Mouse (Mus musculus) kidney, adult 8-10 months (tissue): ENCODE data around the gene Nfe2l2.
"Not testable (repeated sequence)": the region's sequence is repeated elsewhere in the genome, so short reads cannot be mapped to it uniquely, and the experiment has no call there.

Source experiments
- DNase-seq, 2 experiments: peaks; one replicate each; pipeline ENCODE4 v3.0.0; 2022

The Nfe2l2 gene

GRCm38 (mm10) chr2:75713083-75713482 lies 8.6 kb upstream of the Nfe2l2 start:
- no peak for DNase-seq

GRCm38 (mm10) chr2:75707420-75707819 lies 3.0 kb upstream of the Nfe2l2 start:
- no peak for DNase-seq

DNA sequence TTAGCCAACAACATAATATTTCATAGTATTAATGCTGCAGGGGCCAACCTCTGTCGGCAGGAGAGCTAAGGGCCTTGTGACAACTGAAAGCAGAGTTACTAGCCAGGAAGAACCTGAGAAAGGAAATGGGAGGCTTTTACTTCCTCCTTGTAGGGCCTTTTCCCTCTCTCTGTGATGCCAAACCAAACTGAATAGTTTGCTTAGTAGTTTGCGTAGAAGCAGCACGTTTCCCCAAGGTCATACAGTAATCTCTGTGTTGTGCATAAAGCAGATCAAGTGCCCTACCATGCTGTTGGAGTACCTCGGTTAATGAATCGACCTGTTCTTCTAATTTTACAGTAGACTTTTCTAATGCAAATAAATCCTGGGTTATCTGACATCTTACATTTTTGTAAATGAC lies 2.0 kb upstream of the Nfe2l2 start:
- DNase-seq, result no peak

- DNase-seq, result peak; percentile 75 to 76
Measured at GRCm38 (mm10) chr2:75705162-75705752, 816 bp upstream of the Nfe2l2 start.

- peak; percentile 95 to 96 for DNase-seq
Measured at GRCm38 (mm10) chr2:75703375-75704181, 863 bp downstream of the Nfe2l2 start.

DNA sequence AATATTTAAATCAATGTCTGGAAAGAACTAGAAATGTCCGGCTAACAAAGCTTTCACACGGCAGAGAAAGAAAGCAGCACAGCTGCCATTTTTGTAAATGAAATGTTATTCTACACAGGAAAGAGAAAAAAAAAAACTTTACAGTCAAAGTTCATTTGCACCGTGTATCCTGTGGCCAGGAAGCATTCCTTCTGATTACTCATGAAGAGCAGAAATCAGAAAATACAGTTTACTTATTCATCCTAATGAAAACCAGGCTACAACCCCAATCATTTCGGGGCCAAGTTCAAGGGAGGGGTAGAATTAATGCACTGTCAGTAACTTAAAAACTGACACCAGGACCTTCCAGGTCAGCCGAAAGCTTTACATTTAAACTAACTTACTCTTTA lies 1.9 kb downstream of the Nfe2l2 start:
- DNase-seq, result peak; percentile 54 to 75

- DNase-seq, result no peak
Measured at GRCm38 (mm10) chr2:75701822-75702587, 2.4 kb downstream of the Nfe2l2 start.

GRCm38 (mm10) chr2:75701207-75701606 lies 3.2 kb downstream of the Nfe2l2 start:
- DNase-seq, result no peak

- DNase-seq, result no peak
Measured at GRCm38 (mm10) chr2:75700543-75700942, 3.9 kb downstream of the Nfe2l2 start.

GRCm38 (mm10) chr2:75698874-75699273 lies 5.6 kb downstream of the Nfe2l2 start:
- no peak for DNase-seq

GRCm38 (mm10) chr2:75698007-75698406 lies 6.4 kb downstream of the Nfe2l2 start:
- no peak for DNase-seq

DNA sequence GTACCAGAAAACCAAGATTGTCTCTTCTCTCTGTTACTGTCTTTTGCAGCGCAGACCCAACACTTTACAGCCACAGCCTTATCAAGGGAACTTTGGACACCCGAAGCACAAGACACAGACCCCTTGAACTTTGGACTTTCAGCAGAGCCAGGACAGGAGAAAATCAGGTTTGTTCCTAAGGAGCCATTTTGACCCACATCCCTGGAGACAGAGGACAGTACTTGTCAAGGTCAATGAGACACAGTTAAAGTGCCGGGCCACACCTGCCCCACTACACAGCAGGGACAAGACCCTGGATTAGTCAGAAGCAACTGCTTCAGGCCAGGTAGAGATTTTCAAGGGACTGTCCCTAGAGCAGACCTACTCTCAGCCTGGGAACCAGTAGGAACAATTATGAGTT lies 7.2 kb downstream of the Nfe2l2 start:
- DNase-seq, result peak in 1 of 2 experiments; percentile 40

DNA sequence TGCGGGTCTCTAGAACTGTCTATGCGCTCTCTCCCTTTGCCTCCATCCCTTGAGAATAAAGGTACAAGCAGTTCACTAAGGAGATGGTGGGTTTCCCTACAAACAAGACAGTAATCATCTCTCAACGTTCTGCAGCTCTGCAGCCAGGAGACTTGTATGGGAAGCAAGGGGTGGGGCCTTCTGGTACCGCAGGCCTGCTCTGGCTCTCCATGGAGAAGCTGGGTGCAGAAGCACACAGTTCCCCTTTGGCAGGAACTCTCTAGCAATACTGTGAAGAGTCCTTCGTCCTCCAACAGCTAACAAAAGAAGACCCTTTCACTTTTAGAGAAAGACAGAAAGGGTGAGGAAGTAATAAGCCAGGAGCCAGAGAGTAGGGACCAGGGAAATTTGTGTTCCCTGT lies 8.1 kb downstream of the Nfe2l2 start:
- no peak for DNase-seq

DNA sequence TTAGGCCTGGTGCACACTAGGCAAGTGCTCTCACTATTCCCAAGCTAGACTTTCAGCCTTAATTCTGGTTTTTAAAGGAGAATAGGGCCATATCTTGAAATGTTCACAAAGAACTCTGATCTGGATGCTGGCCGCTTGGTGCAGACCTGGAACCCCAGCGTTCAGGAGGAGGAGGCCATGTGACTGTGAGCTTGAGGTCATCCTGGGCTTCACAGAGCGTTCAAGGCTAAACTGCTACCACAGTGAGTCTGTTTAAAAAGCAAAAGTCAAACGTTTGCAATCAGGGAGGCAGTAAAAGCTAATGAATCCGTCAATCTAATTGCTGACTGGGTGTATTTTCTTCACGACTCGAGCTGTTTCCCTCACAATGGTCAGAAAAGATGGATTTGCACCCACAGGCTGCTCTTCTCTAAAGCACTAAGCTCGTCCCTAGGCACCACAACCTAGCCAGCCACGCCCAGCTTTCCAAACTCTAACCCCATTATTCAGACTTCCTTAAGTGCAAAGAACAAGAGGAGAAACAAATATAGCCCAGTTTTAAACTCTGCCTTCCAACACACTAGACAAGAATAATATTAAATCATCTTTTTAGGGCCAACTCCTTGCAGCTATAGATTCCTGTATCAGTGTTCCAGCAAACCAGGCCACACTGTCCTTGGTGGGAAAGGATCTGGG lies 8.6 kb downstream of the Nfe2l2 start:
- DNase-seq, result no peak

DNA sequence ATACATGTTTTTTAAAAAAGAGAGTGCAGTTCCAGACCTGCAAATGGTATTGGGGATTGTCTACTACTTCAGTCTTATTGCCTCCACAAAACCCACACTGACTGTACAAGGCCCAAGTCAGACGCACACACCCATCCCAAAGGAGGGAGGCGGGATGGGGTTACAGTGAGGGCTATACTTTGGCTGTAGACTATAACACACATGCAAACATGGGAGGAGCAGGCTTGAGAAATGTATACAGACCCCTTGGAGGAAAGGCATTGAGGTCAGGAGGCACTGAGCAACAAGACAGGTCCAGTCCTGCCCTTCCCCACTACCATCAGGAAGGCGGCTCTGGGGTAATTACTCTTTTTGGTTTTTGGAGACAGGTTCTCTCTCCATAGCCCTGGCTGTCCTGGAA lies 9.5 kb downstream of the Nfe2l2 start:
- not testable (repeated sequence) for DNase-seq

GRCm38 (mm10) chr2:75692369-75692768 lies 12.1 kb downstream of the Nfe2l2 start:
- peak in 1 of 2 experiments; percentile 1 for DNase-seq

DNA sequence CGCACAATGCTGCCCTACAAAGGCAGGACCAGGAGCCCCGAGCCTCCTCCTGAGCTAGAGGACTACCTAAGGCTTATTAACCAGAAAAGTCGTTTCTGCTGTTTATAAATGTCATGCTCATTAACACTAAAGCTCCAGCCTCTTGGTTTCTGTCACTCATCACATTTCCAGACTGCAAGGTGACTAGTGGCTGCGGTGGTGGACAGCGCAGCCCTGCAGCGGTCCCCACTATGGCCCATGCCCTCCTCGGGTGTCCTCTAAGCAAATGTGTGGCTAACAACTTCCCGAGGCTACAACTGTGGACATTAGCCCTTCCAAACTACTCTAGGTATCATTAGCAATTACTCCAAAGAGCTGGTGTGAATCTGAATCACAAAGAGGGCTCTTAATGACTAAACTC lies 13.1 kb downstream of the Nfe2l2 start:
- DNase-seq, result no peak

DNA sequence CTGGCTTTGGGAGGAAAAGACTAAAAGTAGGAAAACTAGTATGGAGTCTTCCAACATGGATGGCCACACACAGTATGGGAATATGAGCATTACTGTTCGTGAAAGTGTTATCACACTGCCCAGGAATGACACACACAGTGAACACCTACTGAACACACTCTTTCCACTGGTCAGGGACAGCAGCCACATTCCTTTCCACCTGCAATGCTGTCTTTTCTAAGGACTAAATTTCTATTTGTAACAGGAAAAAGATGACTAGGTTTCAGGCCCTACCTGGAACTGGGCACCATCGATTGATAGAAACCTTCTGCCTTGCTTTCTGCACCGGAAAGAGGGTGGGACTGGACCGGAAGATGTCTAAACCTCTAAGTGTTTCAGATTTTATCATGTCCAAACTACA lies 13.8 kb downstream of the Nfe2l2 start:
- DNase-seq, result no peak

DNA sequence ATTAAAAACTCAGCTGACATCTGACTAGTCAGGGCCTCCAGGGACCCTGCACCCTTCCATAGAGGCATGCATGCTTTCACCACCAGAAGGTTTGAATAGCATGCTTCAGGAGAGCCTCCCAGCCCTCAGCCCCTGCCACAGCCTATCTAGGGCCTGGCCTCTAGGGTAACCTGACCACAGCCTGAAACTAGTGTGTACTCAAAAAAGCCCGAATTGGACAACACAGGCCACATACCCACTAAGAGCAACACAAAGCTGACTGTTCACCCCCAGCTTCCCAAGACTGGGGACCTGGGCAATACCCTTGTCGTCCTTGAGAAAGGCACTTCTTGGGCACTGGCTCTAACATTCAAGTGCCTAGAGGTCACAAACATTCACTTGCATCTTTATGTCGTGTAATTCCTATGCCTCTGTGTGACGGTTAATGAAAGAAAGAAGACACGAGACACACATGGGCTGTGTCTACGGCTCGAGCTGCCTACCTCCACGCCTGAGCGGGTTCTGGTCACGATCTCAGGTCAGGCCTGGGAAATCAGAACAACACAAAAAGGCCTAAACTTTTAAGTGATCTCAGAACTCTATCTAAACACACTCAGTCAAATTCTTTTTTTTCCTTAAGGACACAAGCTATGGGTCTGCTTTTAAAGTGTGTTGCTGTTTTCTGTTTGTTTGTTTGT lies 14.8 kb downstream of the Nfe2l2 start:
- no peak for DNase-seq

GRCm38 (mm10) chr2:75688901-75689300 lies 15.5 kb downstream of the Nfe2l2 start:
- no peak for DNase-seq

GRCm38 (mm10) chr2:75687040-75687749 lies 17.2 kb downstream of the Nfe2l2 start:
- DNase-seq, result peak in 1 of 2 experiments; percentile 3

- no peak for DNase-seq
Measured at GRCm38 (mm10) chr2:75685458-75685861, 19.0 kb downstream of the Nfe2l2 start.
